Comparison of ENCODE assay signal across 8 mouse cellular contexts in the genomic region with DNA sequence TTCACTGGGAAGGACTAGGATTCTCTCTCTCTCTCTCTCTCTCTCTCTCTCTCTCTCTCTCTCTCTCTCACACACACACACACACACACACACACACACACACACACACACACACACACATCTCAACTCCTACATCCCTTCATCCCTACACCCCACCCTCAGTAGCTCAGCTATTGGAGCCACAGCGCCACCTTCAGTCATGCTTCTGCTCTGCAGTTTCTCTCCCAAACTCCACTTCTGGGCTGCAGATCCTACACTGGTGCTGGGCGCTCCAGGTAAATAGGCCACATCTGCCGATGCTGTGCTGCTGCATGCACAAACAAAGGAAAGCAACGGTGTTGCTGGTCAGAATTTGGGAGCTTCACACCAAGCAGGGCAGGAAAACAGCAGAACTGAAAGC.
DNase-seq lines count a peak whose midpoint lies in the region; ATAC-seq and TF ChIP-seq lines count a peak whose summit lies in the region.

No protein-coding gene starts in this region.

- TF ChIP-seq CTCF in CH12.LX (conservative IDR thresholded peaks at IDR 0.05 in 1 of 2, IDR thresholded peaks at IDR 0.05 in 1 of 2; ENCODE audit: low read depth in 2 of 2, low read length in 2 of 2): peak in 1 of 2 experiments; percentile 71; a peak in 2 of 4 replicates
- TF ChIP-seq CTCF in layer of hippocampus, adult 2 months (conservative IDR thresholded peaks at IDR 0.05): peak; percentile 77

- peak; percentile 68 for TF ChIP-seq RAD21 in CH12.LX (IDR thresholded peaks at IDR 0.05; ENCODE audit: low read depth, low read length)

- dilution Hi-C loops in CH12.LX (cut with MboI; ENCODE audit: extremely low pct_ligation_motif_present, extremely low pct_unique_long_range_greater_than_20kb, low sequenced_read_pairs): no loop called here

- H3K79me2 ChIP-seq in CH12.LX (replicated peaks; ENCODE audit: control insufficient read depth, extremely low read depth, insufficient read depth, poor library complexity, severe bottlenecking): no peaks in the 10 kb centered on the region

- no peak overlapping the region for H3K27ac ChIP-seq in CH12.LX (ENCODE audit: insufficient read depth, low read depth)
- H3K27ac ChIP-seq in layer of hippocampus, adult 2 months: no peak overlapping the region

- H3K9ac ChIP-seq in CH12.LX (ENCODE audit: insufficient read depth, low read depth): no peak overlapping the region

- no peak overlapping the region for H3K4me3 ChIP-seq in CH12.LX (replicated peaks in 1 of 3; ENCODE audit: low read depth in 2 of 3, low read length in 2 of 3, poor library complexity in 1 of 3)
- H3K4me3 ChIP-seq in layer of hippocampus, adult 2 months: no peak overlapping the region

- TF ChIP-seq EP300 in CH12.LX (IDR thresholded peaks at IDR 0.05; ENCODE audit: low read length): no peak

- DNase-seq in 416B (ENCODE audit: low read depth) (peak; percentile 42), CH12.LX (ENCODE audit: extremely low read depth) (peak; percentile 42)
- peak; percentile 53 to 56 for DNase-seq in cerebellum, adult 18-20 months
- DNase-seq in frontal cortex, postnatal 14 days (ENCODE audit: low spot score in 2 of 2): peak; percentile 62 to 71
- DNase-seq in layer of hippocampus, adult 2 months (ENCODE audit: low spot score in 2 of 2): peak; percentile 68 to 82
- DNase-seq in lung, postnatal 10 days: peak; percentile 85
- DNase-seq in right cerebral cortex, postnatal 25 days: peak; percentile 77

- H3K36me3 ChIP-seq in CH12.LX (replicated peaks in 1 of 2; ENCODE audit: control insufficient read depth in 1 of 2, insufficient read depth in 1 of 2, low read length in 1 of 2): no peaks in the 10 kb centered on the region

- H3K27me3 ChIP-seq in CH12.LX (replicated peaks): peaks cover 21% of the 10 kb centered on the region

- peaks cover 2 to 47% of the 10 kb centered on the region in 2 experiments; a peak in 3 of 4 replicates for H3K4me1 ChIP-seq in CH12.LX (ENCODE audit: control insufficient read depth in 1 of 2, insufficient read depth in 2 of 2)

- H3K9me3 ChIP-seq in CH12.LX (replicated peaks; ENCODE audit: low read length): no peaks in the 10 kb centered on the region

- in situ Hi-C loops in CH12.LX (cut with MboI; ENCODE audit: low pct_ligation_motif_present, low pct_unique_long_range_greater_than_20kb, low sequenced_read_pairs): no loop called here

- H3K4me2 ChIP-seq in CH12.LX (ENCODE audit: insufficient read depth, low read depth, poor library complexity, severe bottlenecking): no peak overlapping the region

- no peak for TF ChIP-seq POLR2A in CH12.LX (IDR thresholded peaks at IDR 0.05; ENCODE audit: low read depth, low read length)

- no peak for ATAC-seq in erythroid progenitor cell, adult 5-6 weeks (replicated peaks; ENCODE audit: low FRiP score, poor library complexity, severe bottlenecking)

TF ChIP-seq in CH12.LX, 34 proteins besides CTCF, POLR2A, EP300 and RAD21:
- TF ChIP-seq MAZ (IDR thresholded peaks at IDR 0.05; ENCODE audit: low read depth, low read length) (0 out of 2 replicates have a peak, but pooled peaks have one; percentile 28), MEF2A (IDR thresholded peaks at IDR 0.05; ENCODE audit: borderline replicate concordance, low read depth, low read length) (no peak), USF1 (IDR thresholded peaks at IDR 0.05; ENCODE audit: low read depth, low read length) (no peak), SMC3 (IDR thresholded peaks at IDR 0.05; ENCODE audit: low read depth, low read length) (peak; percentile 54)
